Mouse (Mus musculus) gastrocnemius, postnatal 14 days (tissue): Measurements from ENCODE around the gene Leng1. TPM values are rescaled to one million over a fixed set of nuclear protein-coding genes. Genes with fewer than 3 reads are reported as not detected.

Experiments used
- DNase-seq: peaks from one replicate; pipeline ENCODE4 v3.0.0; 2021; ENCODE audit warnings: mixed read lengths
- intact Hi-C: fragments of 180-260 bp; cut with DNase I; formaldehyde crosslinking; loops from one replicate; pipeline ENCODE4 v1.15.1; 2025; ENCODE audit warnings: low total_unique reads
- total RNA-seq, 2 experiments: library from RNA; stranded (reverse); gene quantifications; 2 replicates each; pipeline ENCODE4 v1.2.3; 2021

Gene Leng1
- total RNA-seq, 2 experiments from 2014 or later: 4.8 to 5.6 TPM

GRCm38 (mm10) chr7:3692987-3693808, 27.6 kb upstream of the Leng1 start, which contains the start of gene Mboat7:
Gene Mboat7 (minus strand): TSS chr7:3693523.
- DNase-seq: peak; percentile 95
- intact Hi-C loops: no loop called here

GRCm38 (mm10) chr7:3692382-3692986, 26.8 kb upstream of the Leng1 start, which contains the start of gene Tsen34:
Gene Tsen34 (plus strand): TSS chr7:3692863.
- intact Hi-C loops: no loop called here
- DNase-seq: no peak

DNA sequence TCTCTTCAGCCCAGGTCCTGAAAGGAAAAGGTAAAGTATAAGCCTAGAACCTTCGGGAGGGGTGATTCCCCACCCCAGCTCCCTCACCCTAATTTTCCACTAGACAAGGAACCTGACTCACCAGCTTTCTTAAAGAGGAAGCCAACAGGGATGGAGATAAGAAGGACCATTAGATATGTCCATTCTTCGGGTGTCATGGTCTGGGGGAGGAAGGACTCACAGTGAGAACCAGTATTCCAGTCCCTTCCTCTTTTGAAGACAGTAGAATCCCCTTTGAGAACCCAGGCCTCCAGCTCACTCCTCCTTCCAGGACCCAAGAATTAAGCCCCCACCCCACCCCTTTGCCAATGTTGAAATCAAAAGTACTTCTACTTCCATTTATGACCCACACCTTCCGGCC, 26.3 kb upstream of the Leng1 start:
- intact Hi-C loops: no loop called here
- no peak for DNase-seq

DNA sequence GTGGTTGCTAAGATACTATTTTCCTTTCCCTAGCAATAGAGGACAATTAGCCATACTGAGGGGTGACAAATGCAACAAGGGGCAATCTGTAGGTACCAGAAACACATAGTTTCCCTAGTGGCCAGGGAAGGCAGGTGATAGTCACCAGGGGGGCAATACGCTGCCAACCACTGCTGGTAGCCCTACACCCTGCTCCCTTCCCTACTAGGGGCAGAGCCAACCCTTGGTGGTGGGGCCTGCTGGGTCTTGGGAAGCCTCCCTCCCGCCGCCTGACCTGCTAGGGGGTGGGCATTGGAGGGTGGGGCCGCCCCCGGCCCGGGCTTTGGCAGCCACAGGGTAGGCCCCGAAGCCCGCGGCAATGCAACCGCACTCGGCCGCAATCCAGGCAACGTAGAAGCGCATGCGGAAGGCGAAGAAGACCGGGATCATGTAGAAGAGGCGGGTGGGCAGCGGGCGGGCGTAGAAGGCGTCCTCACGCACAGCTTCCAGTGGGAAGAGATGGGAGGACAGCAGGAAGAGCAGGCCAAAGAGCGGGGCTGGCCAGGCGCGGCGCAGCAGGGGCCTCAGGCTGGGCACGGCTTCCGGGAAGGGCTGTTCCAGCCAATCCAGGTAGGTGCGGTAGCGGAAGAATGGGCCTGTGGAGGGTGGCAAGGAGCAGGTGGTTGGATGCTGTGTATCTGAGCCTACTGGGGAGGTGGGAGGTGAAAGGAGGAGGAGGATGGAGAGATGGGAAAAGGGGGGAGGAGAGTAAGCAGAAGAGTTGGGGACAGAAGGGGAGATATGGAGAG, 20.0 kb upstream of the Leng1 start:
- no peak for DNase-seq
- intact Hi-C loops: no loop called here

GRCm38 (mm10) chr7:3684698-3685097, 19.1 kb upstream of the Leng1 start:
- DNase-seq: no peak
- intact Hi-C loops: no loop called here

DNA sequence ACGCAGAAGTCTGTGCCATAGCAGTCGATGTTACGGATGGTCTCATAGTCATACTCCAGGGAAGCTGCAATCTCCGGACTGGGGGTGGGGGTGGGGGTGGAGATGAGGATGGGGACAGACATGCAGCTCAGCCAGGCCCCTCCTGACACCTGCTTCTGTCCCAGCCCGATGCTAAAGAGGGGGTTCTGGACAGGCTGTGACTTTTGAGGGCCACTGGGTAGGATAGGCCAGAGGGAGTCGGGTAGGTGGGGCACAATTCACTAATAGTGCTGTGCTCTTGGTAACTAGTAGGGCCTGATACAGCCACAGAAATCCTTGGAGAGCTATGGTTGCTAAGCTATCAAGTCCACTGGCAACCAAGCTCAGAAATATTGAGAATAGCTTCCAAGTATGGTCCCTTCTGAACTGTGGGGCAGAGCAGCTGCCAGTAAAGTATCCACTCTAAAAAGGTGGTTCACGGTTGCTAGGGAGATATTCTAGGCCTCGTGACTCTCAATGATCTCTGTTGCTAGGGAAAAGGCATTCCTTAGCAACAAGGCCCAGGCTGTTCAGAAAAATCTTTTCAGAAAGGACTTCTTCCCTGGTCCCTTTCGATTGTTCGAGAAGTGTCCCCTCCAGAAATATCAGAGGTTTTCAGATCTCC, 18.4 kb upstream of the Leng1 start:
- intact Hi-C loops: no loop called here
- DNase-seq: no peak

DNA sequence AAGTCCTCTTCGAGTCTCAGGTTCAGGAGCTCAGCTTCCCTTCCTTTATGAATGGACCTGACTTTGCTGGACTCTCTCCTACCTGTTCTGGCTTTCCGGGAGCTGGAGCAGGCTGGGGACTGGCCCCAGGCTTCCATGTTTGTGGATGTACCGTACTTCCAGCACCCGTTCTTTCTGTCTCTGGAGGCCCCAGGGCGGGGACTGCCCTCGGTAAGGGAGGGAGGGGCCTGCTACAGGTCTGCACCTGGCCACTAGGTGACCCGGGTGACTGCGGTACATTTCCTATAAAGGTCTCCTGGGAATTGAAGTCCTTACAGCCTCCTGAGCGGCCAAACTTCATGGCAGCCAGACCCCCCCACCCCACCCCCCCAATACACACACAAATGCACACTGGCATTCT, 11.7 kb upstream of the Leng1 start, which contains the start of gene Tmc4:
Gene Tmc4, minus strand, starts transcription at position 212 of the 400 bp plus-strand sequence.
- intact Hi-C loops: no loop called here
- no peak for DNase-seq

DNA sequence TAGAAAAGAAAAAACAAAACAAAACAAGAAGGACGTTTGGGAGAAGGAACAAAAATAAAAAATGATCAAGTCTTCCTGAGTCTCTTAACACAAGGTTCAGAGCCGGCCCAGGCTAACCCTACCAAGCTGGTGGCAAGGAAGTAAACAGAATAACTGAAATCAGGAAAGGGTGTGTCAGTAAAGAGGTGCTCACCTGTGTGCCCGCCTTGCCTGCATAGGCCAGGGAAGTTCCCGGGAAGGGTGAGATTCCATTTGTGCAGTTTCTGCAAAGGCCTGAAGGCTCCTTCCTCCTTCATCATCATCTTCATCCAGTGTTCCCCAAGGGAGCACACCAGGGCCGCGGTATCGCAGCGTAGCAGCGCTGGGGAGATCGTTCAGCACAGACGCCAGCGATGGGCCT, 10.7 kb upstream of the Leng1 start:
- intact Hi-C loops: no loop called here

DNA sequence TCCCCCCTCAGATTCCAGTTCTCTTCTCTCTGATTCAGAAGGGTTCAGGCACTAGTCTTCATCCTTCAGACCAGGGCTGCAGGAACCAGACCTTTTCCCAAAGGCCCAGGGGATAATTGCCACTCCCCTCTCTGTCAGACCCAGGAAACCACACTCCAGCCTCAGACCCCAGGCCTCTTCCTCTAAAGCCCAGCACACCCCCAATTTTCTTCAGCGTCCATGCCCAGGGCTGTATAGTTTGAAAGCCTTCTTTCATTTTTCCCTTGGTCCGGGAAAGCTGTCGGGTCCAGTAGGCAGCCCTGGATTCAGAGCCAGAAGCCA, 9.5 kb upstream of the Leng1 start:
- DNase-seq: no peak
- intact Hi-C loops: no loop called here

More for the DNA sequence above, 10.7 kb upstream of the Leng1 start:
- DNase-seq: no peak

DNA sequence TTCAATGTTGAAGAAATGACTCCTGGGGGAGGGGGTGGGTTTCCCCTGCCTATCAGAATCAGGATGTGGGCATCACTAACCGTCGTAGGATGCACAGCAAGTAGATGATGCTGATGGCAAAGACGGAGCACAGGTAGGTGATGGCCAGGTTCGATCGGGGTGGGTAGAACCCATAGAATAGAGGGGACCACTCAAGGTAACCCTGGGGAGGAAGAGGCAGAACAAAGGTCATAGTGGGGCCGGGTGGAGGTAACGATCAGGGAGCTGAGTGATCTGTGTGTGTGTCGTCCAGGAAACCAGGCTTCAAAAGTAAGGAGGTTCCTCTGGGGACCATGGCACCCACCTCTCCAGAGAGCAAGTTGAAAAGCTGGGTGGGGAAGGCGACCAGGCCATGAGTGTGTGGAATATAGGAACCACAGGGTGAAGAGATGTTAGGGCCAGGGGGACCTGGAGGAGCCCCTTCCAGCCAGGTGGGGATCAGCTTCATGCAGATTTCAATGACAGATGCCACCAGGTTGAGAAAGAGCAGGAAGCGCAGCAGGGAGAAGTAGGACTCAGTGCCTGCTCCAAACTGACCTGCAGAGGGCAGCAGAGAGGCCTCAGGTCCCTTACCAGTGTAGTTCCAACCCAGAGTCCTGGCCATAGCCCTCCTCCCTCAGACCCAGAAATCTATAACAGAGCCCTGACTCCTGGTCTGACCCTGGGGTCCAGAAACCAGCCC, 9.0 kb upstream of the Leng1 start:
- DNase-seq: peak; percentile 83
- intact Hi-C loops: no loop called here

GRCm38 (mm10) chr7:3666921-3667391, 1.3 kb upstream of the Leng1 start:
- intact Hi-C loops: no loop called here

DNA sequence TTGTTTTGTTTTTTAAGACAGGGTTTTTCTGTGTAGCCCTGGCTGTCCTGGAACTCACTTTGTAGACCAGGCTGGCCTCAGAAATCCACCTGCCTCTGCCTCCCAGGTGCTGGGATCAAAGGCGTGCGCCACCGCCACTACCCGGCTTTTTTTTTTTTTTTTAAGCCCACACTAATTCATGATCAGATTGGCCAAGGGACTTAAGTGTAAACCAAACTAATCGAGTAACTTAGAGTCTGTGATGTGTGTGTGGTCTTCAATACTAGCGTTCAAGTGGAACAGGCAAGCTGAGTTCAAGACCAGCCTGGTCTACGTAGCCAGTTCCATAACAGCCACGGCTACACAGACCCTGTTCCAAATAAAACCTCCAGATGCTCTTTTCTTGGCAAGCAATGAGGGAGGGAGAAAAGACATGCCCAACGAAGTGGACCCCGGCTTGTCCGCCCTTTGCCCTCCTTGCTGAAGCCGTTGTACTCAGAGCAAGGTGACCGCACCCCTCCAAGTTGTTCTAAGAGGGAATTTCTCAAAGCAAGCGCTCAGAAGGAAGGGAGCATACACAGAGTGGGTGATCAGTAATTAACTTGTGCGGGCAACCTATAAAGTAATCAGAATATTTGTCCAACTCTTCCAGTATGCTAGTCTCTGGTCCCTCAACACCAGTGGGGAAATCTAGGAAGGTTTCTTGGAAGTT, 971 bp downstream of the Leng1 start:
- intact Hi-C loops: no loop called here
- no peak for DNase-seq

More at GRCm38 (mm10) chr7:3666921-3667391, 1.3 kb upstream of the Leng1 start:
- no peak for DNase-seq

- intact Hi-C loops: no loop called here
- no peak for DNase-seq
Observed at GRCm38 (mm10) chr7:3658578-3658977, 7.1 kb downstream of the Leng1 start.

DNA sequence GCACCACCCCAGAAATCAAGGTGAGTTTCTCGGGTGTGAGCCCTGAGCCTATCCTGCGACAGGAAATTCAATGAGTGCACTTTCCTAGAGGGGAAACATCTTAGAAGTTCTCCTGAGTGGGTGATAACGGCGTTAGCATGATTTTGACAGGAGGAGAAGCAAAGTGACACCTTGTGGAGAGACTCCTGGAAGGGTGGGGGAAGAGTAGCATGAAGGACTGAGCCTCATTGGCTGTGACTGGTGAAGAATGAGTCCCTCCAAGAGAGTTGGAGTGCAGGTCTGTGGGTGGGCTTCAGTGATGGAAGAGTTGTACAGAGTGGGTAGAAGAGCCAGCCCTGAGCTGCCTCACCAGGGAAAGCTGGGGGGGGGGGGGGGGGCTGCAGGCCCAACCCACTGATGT, 8.7 kb downstream of the Leng1 start:
- intact Hi-C loops: no loop called here
- DNase-seq: no peak

- DNase-seq: no peak
- intact Hi-C loops: no loop called here
Observed at GRCm38 (mm10) chr7:3646641-3647040, 19.0 kb downstream of the Leng1 start.

DNA sequence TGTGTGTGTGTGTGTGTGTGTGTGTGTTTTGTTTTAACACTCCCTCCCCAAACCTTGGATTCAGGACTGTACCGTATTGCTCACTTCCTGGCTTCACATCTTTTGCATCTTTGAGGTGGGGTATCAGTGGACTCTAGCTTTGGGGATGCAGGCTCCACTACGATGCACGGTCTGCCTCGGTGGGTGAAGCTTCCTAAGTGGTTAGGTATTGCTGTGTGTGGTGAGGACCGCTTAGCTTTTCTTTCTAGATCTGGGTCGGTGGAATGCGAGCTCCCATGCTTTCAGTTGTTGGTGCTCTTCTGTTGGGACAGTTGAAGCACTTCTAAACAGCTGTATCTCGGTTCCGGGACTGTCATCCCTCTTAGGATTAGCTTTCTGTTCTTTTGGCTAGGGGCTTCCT, 19.5 kb downstream of the Leng1 start:
- no peak for DNase-seq
- intact Hi-C loops: no loop called here

GRCm38 (mm10) chr7:3645488-3646025, 20.1 kb downstream of the Leng1 start:
- intact Hi-C loops: no loop called here
- DNase-seq: no peak
